Mouse (Mus musculus): ENCODE results near the gene Sema4c.

DNA sequence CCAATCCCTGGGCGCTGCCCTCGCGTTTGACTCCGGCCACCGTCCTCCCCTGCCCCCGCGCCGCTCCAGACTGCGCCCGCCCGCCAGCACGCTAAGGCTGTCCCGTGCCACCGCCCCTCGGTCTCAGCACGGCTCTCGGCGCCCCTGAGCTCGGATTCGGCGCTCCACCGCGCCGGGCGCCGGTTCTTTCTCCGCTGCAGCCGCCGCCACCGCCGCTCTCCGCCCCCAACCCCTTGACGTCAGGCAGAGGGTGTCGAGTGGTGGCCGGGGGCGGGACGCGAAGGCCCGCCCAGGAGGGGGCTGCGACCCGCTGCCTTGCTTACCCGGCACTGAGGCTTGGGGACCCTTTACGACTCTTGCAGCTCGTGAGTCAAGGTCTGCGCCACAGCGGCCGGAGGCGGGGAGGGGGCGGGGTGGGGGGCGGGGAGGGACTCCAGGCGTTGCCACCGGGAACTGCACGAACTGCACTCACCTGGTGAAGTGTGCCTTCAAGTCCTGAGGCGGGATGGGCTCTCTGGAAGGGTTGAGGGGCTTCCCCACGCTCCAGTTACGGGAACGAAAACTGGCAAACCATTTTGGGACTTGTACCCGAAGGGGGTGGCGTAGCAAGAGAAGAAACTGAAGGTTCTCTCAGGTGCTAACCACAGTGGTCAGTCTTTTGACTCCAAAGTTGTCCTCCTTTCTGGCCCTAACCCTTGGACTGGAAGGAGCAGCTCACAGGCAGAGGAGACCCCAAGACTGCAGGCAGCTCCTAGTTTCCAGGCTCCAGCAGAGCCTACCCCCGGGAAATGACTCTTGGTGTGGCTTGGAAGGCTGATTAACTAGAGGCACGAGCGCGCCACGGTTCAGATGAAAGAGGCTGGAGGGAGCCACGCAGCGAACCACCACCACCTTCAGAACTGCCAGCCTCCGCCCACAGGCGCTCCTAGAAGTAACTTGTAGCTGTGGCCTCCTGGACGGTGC lies at the start of gene Sema4c:
- TF ChIP-seq MAFK (IDR thresholded peaks at IDR 0.05; ENCODE audit: insufficient read depth, low read depth, low read length), result no peak
- no peak for TF ChIP-seq CHD2 (IDR thresholded peaks at IDR 0.05; ENCODE audit: low read depth, low read length)
- TF ChIP-seq HCFC1 (IDR thresholded peaks at IDR 0.05; ENCODE audit: borderline replicate concordance, insufficient read depth, low read length), result no peak
- TF ChIP-seq ZNF384 (IDR thresholded peaks at IDR 0.05; ENCODE audit: low read depth, low read length), result no peak
- no peak for TF ChIP-seq ZC3H11A (IDR thresholded peaks at IDR 0.05; ENCODE audit: borderline replicate concordance, low read depth, low read length)
